In the genomic region with DNA sequence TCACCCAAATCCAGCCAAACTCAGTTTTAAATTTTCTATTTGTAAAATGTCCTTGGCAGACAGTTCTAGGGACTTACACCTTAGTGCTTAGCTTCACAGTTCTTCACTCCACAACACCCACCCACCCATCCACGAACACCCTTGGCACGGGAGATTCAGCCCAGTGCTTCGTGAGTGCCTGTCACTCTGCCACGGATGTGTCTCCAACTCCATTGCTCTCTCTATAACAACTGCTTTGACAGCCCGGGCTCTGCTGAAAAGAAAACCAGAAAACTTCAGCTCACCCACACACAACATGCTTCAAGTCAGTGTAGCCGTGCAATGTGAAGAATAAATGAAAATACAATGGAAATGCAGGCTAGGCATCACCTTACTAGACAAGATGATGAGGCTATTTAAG, we compare ENCODE assay signal across 24 mouse cellular contexts.
A peak's percentile ranks its signal among the peaks of the same experiment; 100 is the strongest.
DNase-seq lines count a peak whose midpoint lies in the region; ATAC-seq lines count a peak whose summit lies in the region.
"Had no signal": no experiment of that assay in that cellular context is flagged by ENCODE, and none has a peak within 500 bp of the region (broad histone marks: within the 10 kb centered on the region; RNA-seq: fewer than 3 reads in every experiment).

No protein-coding gene starts in this region.

- no peak overlapping the region for H3K9ac ChIP-seq in heart, embryonic 14.5 days (ENCODE audit: low read length)
- H3K9ac ChIP-seq: forebrain, embryonic 15.5 days; hindbrain, embryonic 13.5 days; limb, embryonic 12.5 days; liver, embryonic 12.5 days; midbrain, embryonic 15.5 days had no signal

- no peaks in the 10 kb centered on the region for H3K27me3 ChIP-seq in heart, embryonic 14.5 days (ENCODE audit: control insufficient read depth, insufficient read depth, low read length)
- H3K27me3 ChIP-seq: forebrain, embryonic 15.5 days; hindbrain, embryonic 13.5 days; limb, embryonic 12.5 days; liver, embryonic 12.5 days; megakaryocyte, embryonic 14.5 days; midbrain, embryonic 15.5 days had no signal

- intact Hi-C loops in left cerebral cortex, postnatal 25 days (cut with DNase I), result no loop called here

- H3K9me3 ChIP-seq in heart, embryonic 14.5 days (ENCODE audit: control insufficient read depth, low read length), result no peaks in the 10 kb centered on the region
- H3K9me3 ChIP-seq: forebrain, embryonic 15.5 days; hindbrain, embryonic 13.5 days; limb, embryonic 12.5 days; liver, embryonic 12.5 days; megakaryocyte, embryonic 14.5 days; midbrain, embryonic 15.5 days had no signal

- H3K27ac ChIP-seq in heart, embryonic 14.5 days (replicated peaks in 1 of 2; ENCODE audit: control insufficient read depth in 1 of 2, insufficient read depth in 1 of 2, low read depth in 2 of 2, low read length in 2 of 2), result peak overlapping the region; percentile 3 to 7; a peak in 1 of 4 replicates
- H3K27ac ChIP-seq: forebrain, embryonic 15.5 days; hindbrain, embryonic 13.5 days; limb, embryonic 12.5 days; liver, embryonic 12.5 days; midbrain, embryonic 15.5 days had no signal

- H3K4me2 ChIP-seq in heart, embryonic 14.5 days (ENCODE audit: low read length), result no peak overlapping the region
- H3K4me2 ChIP-seq: forebrain, embryonic 15.5 days; hindbrain, embryonic 13.5 days; limb, embryonic 12.5 days; liver, embryonic 12.5 days; midbrain, embryonic 15.5 days had no signal

- DNase-seq in heart, adult 9 months (ENCODE audit: low spot score in 2 of 2), result no peak
- peak; percentile 22 to 47 for DNase-seq in left cerebral cortex, adult 18-20 months (ENCODE audit: low spot score in 2 of 2)
- DNase-seq in left cerebral cortex, adult 11 months (ENCODE audit: low spot score), result no peak
- peak; percentile 44 to 56 for DNase-seq in frontal cortex, adult 2 months (ENCODE audit: extremely low spot score in 1 of 2, low spot score in 1 of 2)
- DNase-seq in left cerebral cortex, postnatal 25 days (ENCODE audit: low spot score in 2 of 2), result peak; percentile 31 to 76
- no peak for DNase-seq in urinary bladder, postnatal 25 days (ENCODE audit: low spot score)
- DNase-seq: adrenal gland, postnatal 36 days; cerebellum, adult 18-20 months; cerebellum, postnatal 25 days; embryo, embryonic 11 days; gastrocnemius, postnatal 10 days; kidney, adult 2 months; kidney, postnatal 14 days; lung, adult 2 months; thymus, adult 2 months had no signal

- no peak overlapping the region for H3K4me3 ChIP-seq in heart, embryonic 14.5 days (ENCODE audit: control insufficient read depth in 1 of 2, insufficient read depth in 1 of 2, low read depth in 1 of 2, low read length in 2 of 2)
- H3K4me3 ChIP-seq: forebrain, embryonic 15.5 days; hindbrain, embryonic 13.5 days; limb, embryonic 12.5 days; liver, embryonic 12.5 days; megakaryocyte, embryonic 14.5 days; midbrain, embryonic 15.5 days; myocyte had no signal

- 63% methylated on average over 6 of the region's 6 CpGs for WGBS in heart, embryonic 14.5 days

- no peak for ATAC-seq in heart, embryonic 14.5 days (ENCODE audit: insufficient number of reproducible peaks, insufficient read depth, low FRiP score, low read depth)
- ATAC-seq: forebrain, embryonic 15.5 days; inflammation-experienced regulatory T-cells, adult 6 months; liver, embryonic 12.5 days; midbrain, embryonic 15.5 days had no signal

- 0 out of 4 replicates have a peak, but pooled peaks cover 0 to 7% of the 10 kb centered on the region in 2 experiments for H3K4me1 ChIP-seq in heart, embryonic 14.5 days (ENCODE audit: control insufficient read depth in 2 of 2, insufficient read depth in 2 of 2, low read length in 2 of 2)
- H3K4me1 ChIP-seq: forebrain, embryonic 15.5 days; liver, embryonic 12.5 days; megakaryocyte, embryonic 14.5 days; midbrain, embryonic 15.5 days had no signal

- peaks cover 68% of the 10 kb centered on the region for H3K36me3 ChIP-seq in heart, embryonic 14.5 days (ENCODE audit: control insufficient read depth, insufficient read depth, low read length)
- H3K36me3 ChIP-seq: forebrain, embryonic 15.5 days; midbrain, embryonic 15.5 days had no signal

Comparison
In these comparisons a context has a peak if more than half of its experiments do, and no peak if none do; other contexts are left out.
1. DNase-seq: peak in left cerebral cortex, adult 18-20 months (2 of 2), frontal cortex, adult 2 months (2 of 2) and left cerebral cortex, postnatal 25 days (2 of 2); none in heart, adult 9 months (0 of 2), left cerebral cortex, adult 11 months (single experiment) and urinary bladder, postnatal 25 days (single experiment).